Mouse (Mus musculus): ENCODE measurements at regions not wholly inside any gene's neighbourhood (a gene's known extent, or its start where the extent isn't known, plus 50 kb on each side); places are given as distances from the start of the nearest gene placed in this dataset.

GRCm38 (mm10) chr2:170277896-170278295, 130.0 kb upstream of the Zfp217 start:
- H3K4me1 ChIP-seq (ENCODE audit: control insufficient read depth, insufficient read depth) = 0 out of 2 replicates have a peak, but pooled peaks cover 6% of the 10 kb centered on the region
- no peak overlapping the region for H3K9ac ChIP-seq (replicated peaks; ENCODE audit: low read depth, low read length)
- TF ChIP-seq CTCF (IDR thresholded peaks at IDR 0.05; ENCODE audit: low read depth) (no peak), EP300 (IDR thresholded peaks at IDR 0.05; ENCODE audit: low read depth) (no peak)
- no peaks in the 10 kb centered on the region for H3K9me3 ChIP-seq (replicated peaks; ENCODE audit: control insufficient read depth, low read length)
- ATAC-seq (ENCODE audit: insufficient read depth, low read depth) = peak; percentile 51; the same call in 1 of the 2 replicates
- H3K4me2 ChIP-seq (ENCODE audit: low read depth, low read length) = no peak overlapping the region
- H3K36me3 ChIP-seq (replicated peaks; ENCODE audit: control insufficient read depth, insufficient read depth, low read length) = no peaks in the 10 kb centered on the region
- DNase-seq (ENCODE audit: low spot score) = peak; percentile 49
- H3K4me3 ChIP-seq (ENCODE audit: low read depth, low read length) = no peak overlapping the region
- H3K27me3 ChIP-seq (ENCODE audit: control insufficient read depth, insufficient read depth, low read length) = no peaks in the 10 kb centered on the region
- 17% methylated on average over 8 of the region's 8 CpGs for WGBS
- H3K27ac ChIP-seq (ENCODE audit: low read depth) = no peak overlapping the region

- H3K4me1 ChIP-seq (ENCODE audit: control insufficient read depth, insufficient read depth) = 0 out of 2 replicates have a peak, but pooled peaks cover 6% of the 10 kb centered on the region
- H3K27ac ChIP-seq (ENCODE audit: low read depth) = no peak overlapping the region
- DNase-seq (ENCODE audit: low spot score) = no peak
- H3K4me2 ChIP-seq (ENCODE audit: low read depth, low read length) = no peak overlapping the region
- no peaks in the 10 kb centered on the region for H3K9me3 ChIP-seq (replicated peaks; ENCODE audit: control insufficient read depth, low read length)
- TF ChIP-seq EP300 (IDR thresholded peaks at IDR 0.05; ENCODE audit: low read depth) (no peak), CTCF (IDR thresholded peaks at IDR 0.05; ENCODE audit: low read depth) (no peak)
- no peaks in the 10 kb centered on the region for H3K36me3 ChIP-seq (replicated peaks; ENCODE audit: control insufficient read depth, insufficient read depth, low read length)
- no peak for ATAC-seq (ENCODE audit: insufficient read depth, low read depth)
- H3K9ac ChIP-seq (replicated peaks; ENCODE audit: low read depth, low read length) = no peak overlapping the region
- H3K4me3 ChIP-seq (ENCODE audit: low read depth, low read length) = no peak overlapping the region
- no peaks in the 10 kb centered on the region for H3K27me3 ChIP-seq (ENCODE audit: control insufficient read depth, insufficient read depth, low read length)
- 80% methylated on average over 18 of the region's 18 CpGs for WGBS
Observed at GRCm38 (mm10) chr2:170277182-170277767, 129.4 kb upstream of the Zfp217 start.

GRCm38 (mm10) chr2:170275687-170276086, 127.8 kb upstream of the Zfp217 start:
- Histone ChIP-seq H3K9ac (replicated peaks; ENCODE audit: low read depth, low read length) (no peak overlapping the region), H3K4me3 (ENCODE audit: low read depth, low read length) (no peak overlapping the region), H3K27me3 (ENCODE audit: control insufficient read depth, insufficient read depth, low read length) (no peaks in the 10 kb centered on the region), H3K4me2 (ENCODE audit: low read depth, low read length) (no peak overlapping the region), H3K9me3 (replicated peaks; ENCODE audit: control insufficient read depth, low read length) (peaks cover 5% of the 10 kb centered on the region; the same call in 1 of the 2 replicates), H3K36me3 (replicated peaks; ENCODE audit: control insufficient read depth, insufficient read depth, low read length) (no peaks in the 10 kb centered on the region), H3K4me1 (ENCODE audit: control insufficient read depth, insufficient read depth) (0 out of 2 replicates have a peak, but pooled peaks cover 6% of the 10 kb centered on the region), H3K27ac (ENCODE audit: low read depth) (no peak overlapping the region)
- DNase-seq (ENCODE audit: low spot score) (no peak), ATAC-seq (ENCODE audit: insufficient read depth, low read depth) (no peak)
- TF ChIP-seq CTCF (IDR thresholded peaks at IDR 0.05; ENCODE audit: low read depth) = no peak
- TF ChIP-seq EP300 (IDR thresholded peaks at IDR 0.05; ENCODE audit: low read depth) = no peak
- WGBS = 68% methylated on average over 4 of the region's 4 CpGs

DNA sequence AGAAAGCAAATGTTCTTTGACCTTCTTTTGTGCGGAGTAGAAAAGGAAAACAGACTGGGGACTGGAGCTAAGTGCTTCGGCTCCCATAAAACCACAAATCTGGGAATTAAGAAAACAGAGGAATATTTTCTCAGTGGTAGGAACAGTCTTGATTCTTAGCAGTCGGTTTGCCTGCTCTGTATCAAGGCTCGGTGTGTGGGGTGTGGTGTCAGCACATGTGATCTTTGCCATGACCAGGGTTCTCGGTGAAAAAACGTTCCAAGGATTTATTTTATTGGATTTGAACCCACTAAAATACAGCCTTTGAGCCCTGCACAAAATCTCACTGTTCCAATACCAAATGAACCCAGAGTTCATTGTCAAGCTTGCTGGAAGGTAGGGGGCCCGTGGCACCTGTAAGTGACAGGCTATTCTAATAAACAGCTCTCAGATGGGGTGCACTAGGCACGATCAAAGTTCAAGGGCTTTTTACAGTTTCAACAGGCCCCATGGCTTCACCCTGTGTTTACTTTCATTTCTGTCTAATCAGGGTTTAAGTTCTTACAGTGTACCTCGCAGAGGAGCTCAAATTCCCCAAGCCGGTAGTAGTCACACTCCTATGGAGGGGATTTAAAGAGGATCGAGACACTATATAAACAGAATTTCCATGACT, 122.1 kb upstream of the Zfp217 start:
- WGBS = 73% methylated on average over 11 of the region's 11 CpGs
- Histone ChIP-seq H3K9ac (replicated peaks; ENCODE audit: low read depth, low read length) (no peak overlapping the region), H3K4me3 (ENCODE audit: low read depth, low read length) (no peak overlapping the region), H3K27ac (ENCODE audit: low read depth) (no peak overlapping the region), H3K36me3 (replicated peaks; ENCODE audit: control insufficient read depth, insufficient read depth, low read length) (no peaks in the 10 kb centered on the region), H3K4me2 (ENCODE audit: low read depth, low read length) (no peak overlapping the region), H3K9me3 (replicated peaks; ENCODE audit: control insufficient read depth, low read length) (peaks cover 5% of the 10 kb centered on the region; the same call in 1 of the 2 replicates), H3K27me3 (ENCODE audit: control insufficient read depth, insufficient read depth, low read length) (no peaks in the 10 kb centered on the region), H3K4me1 (ENCODE audit: control insufficient read depth, insufficient read depth) (0 out of 2 replicates have a peak, but pooled peaks cover 3% of the 10 kb centered on the region)
- DNase-seq (ENCODE audit: low spot score) (no peak), ATAC-seq (ENCODE audit: insufficient read depth, low read depth) (no peak)
- TF ChIP-seq EP300 (IDR thresholded peaks at IDR 0.05; ENCODE audit: low read depth) (no peak), CTCF (IDR thresholded peaks at IDR 0.05; ENCODE audit: low read depth) (no peak)

DNA sequence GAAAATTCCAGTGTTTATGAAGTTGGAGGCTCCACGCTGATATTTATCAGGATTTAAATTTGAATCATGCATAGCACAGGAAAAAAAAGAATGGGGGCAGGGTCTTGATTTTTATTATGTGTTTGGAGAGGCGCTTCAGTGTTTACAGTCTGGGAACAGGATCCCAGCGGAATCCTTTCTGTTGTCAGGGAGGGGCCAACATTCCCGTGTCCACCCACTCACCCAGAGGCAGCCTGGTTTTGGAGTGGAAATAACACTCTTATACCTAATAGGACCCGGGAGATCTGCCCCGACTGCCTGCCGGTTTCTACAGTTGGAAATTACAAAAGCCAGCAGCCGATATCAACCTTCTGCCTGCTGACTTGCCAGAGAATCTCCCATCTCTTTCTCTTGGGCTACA, 120.2 kb upstream of the Zfp217 start:
- Histone ChIP-seq H3K27me3 (ENCODE audit: control insufficient read depth, insufficient read depth, low read length) (no peaks in the 10 kb centered on the region), H3K4me2 (ENCODE audit: low read depth, low read length) (peak overlapping the region; percentile 20; the same call in 1 of the 2 replicates), H3K27ac (ENCODE audit: low read depth) (peak overlapping the region; percentile 73), H3K4me3 (ENCODE audit: low read depth, low read length) (no peak overlapping the region), H3K36me3 (replicated peaks; ENCODE audit: control insufficient read depth, insufficient read depth, low read length) (no peaks in the 10 kb centered on the region), H3K9me3 (replicated peaks; ENCODE audit: control insufficient read depth, low read length) (peaks cover 5% of the 10 kb centered on the region; the same call in 1 of the 2 replicates), H3K4me1 (ENCODE audit: control insufficient read depth, insufficient read depth) (0 out of 2 replicates have a peak, but pooled peaks cover 7% of the 10 kb centered on the region), H3K9ac (replicated peaks; ENCODE audit: low read depth, low read length) (no peak overlapping the region)
- ATAC-seq (ENCODE audit: insufficient read depth, low read depth) = 0 out of 2 replicates have a peak, but pooled peaks have one; percentile 27
- TF ChIP-seq EP300 (IDR thresholded peaks at IDR 0.05; ENCODE audit: low read depth) (no peak), CTCF (IDR thresholded peaks at IDR 0.05; ENCODE audit: low read depth) (no peak)
- WGBS = 33% methylated on average over 8 of the region's 8 CpGs
- DNase-seq (ENCODE audit: low spot score) = peak; percentile 26

Measured in heart, postnatal 0 days (tissue).